Mouse (Mus musculus) brown adipose tissue, adult 24 weeks (tissue): Measurements from ENCODE around the gene Rho. TPM values are rescaled to one million over a fixed set of nuclear protein-coding genes. Genes with fewer than 3 reads are reported as not detected.
A peak's percentile ranks its signal among the peaks of the same experiment; 100 is the strongest.

ENCODE experiments used
- H3K27ac ChIP-seq: fragments of 200-500 bp; replicated peaks from 2 replicates; pipeline ENCODE4 v1.5.1; 2012; ENCODE audit warnings: low read depth, mild to moderate bottlenecking, low read length
- H3K4me1 ChIP-seq: fragments of 200-500 bp; 2 replicates; pipeline ENCODE4 v1.6.1; 2012; ENCODE audit warnings: low read length, mixed read lengths; ENCODE audit not compliant: control insufficient read depth, insufficient read depth, insufficient read length
- H3K4me3 ChIP-seq: fragments of 200-500 bp; 2 replicates; pipeline ENCODE4 v1.5.1; 2012; ENCODE audit warnings: low read depth, mild to moderate bottlenecking, low read length, moderate library complexity; ENCODE audit not compliant: insufficient read depth
- polyA plus RNA-seq: library from polyadenylated mRNA; stranded (reverse); fragments of >200 nt; gene quantifications from 2 replicates; pipeline ENCODE4 v1.2.4, GENCODE M21; 2012; ENCODE audit not compliant: missing spikeins, insufficient read depth, insufficient read length

The Rho gene
- polyA plus RNA-seq: not detected in 2 replicates

DNA sequence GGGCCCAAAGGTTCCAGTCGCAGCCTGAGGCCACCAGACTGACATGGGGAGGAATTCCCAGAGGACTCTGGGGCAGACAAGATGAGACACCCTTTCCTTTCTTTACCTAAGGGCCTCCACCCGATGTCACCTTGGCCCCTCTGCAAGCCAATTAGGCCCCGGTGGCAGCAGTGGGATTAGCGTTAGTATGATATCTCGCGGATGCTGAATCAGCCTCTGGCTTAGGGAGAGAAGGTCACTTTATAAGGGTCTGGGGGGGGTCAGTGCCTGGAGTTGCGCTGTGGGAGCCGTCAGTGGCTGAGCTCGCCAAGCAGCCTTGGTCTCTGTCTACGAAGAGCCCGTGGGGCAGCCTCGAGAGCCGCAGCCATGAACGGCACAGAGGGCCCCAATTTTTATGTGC lies at the start of gene Rho:
TSS of gene Rho (plus strand) at position 110 of the 400 bp plus-strand sequence.
- peaks cover 5% of the 10 kb centered on the region; the same call in 1 of the 2 replicates for H3K4me1 ChIP-seq
- no peak within 1 kb of the TSS for H3K27ac ChIP-seq
- no peak within 1 kb of the TSS for H3K4me3 ChIP-seq

DNA sequence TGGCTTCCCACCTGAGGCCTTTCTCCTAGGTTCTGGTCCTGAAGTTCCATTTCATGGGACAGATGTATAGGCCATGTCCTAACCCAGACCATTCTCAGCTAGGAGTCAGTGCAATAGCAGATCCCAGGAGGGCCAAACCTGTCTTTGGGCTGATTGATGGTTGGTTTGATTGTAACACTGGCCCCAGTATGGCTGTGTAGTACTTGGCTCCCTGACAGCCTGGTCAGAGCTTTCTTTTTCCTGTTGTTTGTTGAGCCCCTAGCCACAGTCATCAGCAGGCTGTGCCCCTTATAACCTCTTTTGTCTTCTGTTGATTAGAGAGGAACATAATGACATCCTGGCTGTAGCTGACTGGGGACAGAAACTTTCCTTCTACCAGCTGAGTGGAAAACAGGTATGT lies 47.5 kb upstream of the Rho start:
- H3K27ac ChIP-seq: no peak overlapping the region; the same call in 1 of the 2 replicates
- H3K4me3 ChIP-seq: no peak overlapping the region
- H3K4me1 ChIP-seq: peaks cover 22% of the 10 kb centered on the region

DNA sequence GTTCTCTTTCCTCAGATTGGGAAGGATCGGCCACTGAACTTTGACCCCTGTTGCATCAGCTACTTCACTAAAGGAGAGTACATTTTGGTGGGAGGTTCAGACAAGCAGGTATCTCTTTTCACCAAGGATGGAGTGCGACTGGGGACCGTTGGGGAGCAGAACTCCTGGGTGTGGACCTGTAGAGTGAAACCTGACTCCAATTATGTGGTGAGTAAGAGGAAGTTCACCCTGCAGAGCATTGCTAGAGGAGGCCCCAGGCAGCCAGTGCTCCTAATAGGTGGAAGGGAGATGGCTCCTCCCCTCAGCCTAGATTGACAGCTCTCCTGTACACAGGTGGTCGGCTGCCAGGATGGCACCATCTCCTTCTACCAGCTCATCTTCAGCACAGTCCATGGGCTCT lies 44.7 kb upstream of the Rho start:
- Histone ChIP-seq H3K4me1 (peaks cover 12% of the 10 kb centered on the region), H3K4me3 (no peak overlapping the region), H3K27ac (no peak overlapping the region)

DNA sequence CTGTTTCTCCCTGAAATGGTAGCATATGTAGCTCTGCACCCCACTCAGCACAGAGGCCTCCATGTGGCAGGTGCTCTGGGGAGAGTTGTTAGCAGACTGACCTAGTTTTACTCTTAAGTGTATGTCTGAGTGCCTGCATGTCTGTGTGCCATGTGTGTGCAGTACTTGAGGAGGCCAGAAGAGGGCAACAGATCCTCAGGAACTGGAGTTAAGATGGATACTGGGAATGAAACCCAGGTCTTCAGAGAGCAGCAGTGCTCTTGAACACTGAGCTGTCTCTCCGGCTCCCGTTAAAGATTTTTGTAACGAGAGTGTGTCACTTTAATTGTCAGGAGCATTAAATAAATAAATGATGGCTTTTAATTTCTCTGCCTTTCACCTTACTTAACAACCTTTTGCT lies 43.3 kb upstream of the Rho start:
- H3K4me3 ChIP-seq: no peak overlapping the region
- H3K27ac ChIP-seq: no peak overlapping the region
- peaks cover 17% of the 10 kb centered on the region for H3K4me1 ChIP-seq

DNA sequence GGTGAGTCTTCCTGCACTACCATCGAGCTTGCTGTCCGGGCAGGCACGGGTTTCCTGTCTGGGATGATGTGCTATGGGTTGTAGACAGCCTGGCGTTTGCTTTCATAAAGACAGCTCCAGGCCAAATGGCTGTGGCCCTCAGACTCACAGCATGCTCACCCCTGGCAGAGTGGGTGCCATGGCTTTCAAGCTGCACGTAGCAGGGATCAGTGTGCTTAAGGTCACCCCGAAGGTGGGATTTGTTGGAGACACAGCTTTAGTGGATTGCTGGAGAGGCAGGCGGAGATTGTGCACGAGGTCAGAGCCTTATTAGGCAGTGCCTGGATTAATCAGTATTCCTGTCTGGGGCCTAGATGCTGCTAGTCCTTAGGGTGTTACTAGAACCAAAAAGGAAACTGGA lies 40.9 kb upstream of the Rho start:
- Histone ChIP-seq H3K4me1 (peaks cover 7% of the 10 kb centered on the region), H3K27ac (0 out of 2 replicates have a peak overlapping the region, but pooled peaks have one; percentile 21), H3K4me3 (no peak overlapping the region)

DNA sequence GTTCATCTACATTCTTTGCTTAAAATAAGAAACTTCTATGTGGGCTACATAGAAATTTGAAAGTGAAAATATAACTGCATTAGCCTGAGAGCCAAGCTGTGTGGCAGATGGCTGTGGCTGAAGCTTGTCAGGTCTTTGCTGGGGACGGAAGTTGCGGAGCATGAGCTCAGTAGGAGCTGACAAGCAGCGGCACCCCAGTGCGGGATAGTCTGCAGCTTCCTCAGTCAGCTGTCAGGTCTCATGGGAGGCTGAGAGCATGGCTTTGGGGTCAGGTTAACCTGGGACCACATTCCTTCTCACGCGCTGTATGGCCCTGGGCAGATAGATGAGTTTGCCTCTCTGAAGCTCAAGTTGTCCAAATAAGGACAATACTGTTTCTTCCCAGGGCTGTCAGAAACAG lies 40.5 kb upstream of the Rho start:
- H3K4me1 ChIP-seq: peaks cover 8% of the 10 kb centered on the region
- H3K4me3 ChIP-seq: no peak overlapping the region
- peak overlapping the region; percentile 13; the same call in 1 of the 2 replicates for H3K27ac ChIP-seq

DNA sequence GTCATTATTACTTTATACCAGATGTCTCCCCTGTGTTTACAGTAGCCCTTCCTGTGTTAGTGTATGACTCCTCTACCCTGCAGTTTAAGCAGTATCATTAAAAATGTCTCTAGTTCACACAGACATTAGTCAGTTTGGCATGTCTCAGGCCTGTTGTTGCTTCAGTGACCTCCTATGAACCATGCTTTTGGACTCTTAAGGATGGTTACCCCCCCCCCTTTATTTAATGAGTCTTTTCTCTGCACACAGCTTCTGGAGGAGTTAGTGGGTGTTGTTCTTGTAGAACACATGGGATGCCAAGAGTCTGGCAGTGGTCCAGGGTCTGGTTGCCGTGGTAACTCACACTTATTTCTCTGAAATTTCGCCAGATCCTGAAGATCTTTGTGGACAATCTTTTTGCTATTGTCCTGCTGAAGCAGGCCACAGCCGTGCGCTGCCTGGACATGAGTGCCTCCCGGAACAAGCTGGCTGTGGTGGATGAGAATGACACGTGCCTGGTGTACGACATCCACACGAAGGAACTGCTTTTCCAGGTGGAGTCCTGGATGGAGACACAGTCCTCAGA lies 40.0 kb upstream of the Rho start:
- Histone ChIP-seq H3K4me3 (no peak overlapping the region), H3K4me1 (peaks cover 11% of the 10 kb centered on the region), H3K27ac (no peak overlapping the region)

DNA sequence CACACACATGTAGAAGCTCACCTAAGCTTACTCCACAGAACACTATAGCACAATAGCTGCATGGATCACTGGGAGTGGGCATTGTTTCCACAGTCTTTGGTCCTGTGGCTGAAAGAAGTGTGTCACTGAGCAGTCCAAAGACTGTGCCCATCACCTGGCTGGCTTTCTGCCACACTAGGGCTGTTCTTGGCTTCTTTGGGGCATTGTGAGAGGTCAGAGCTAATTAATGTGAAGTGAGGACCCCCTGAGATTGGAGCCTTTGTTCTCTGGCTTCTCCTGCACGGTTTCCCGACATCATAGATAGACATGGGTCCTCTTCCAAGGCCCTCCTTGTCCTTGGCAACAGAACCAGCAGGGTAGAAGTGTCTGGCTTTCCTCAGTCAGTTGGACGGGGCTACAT lies 39.2 kb upstream of the Rho start:
- H3K4me1 ChIP-seq: peaks cover 15% of the 10 kb centered on the region
- no peak overlapping the region for H3K4me3 ChIP-seq
- no peak overlapping the region for H3K27ac ChIP-seq

DNA sequence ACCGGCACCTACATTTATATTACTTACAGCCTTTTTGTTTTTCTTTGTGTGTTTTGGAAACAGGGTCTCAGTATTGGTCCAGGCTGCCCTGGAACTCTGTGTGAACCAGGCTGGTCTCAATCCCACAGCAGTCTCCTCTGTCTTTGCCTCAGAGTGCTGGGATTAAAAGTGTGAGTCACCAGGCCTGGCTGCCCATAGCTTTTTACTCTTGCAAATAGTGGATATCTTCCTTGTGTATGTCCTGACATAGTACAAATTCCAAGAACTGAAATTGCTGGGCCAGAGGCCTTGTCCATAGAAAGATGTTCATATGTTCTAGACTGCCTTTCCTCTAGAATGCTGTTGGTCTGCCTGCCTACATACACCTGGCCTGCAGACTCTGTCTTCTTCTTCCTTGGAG lies 35.2 kb upstream of the Rho start:
- H3K27ac ChIP-seq: 0 out of 2 replicates have a peak overlapping the region, but pooled peaks have one; percentile 13
- H3K4me3 ChIP-seq: no peak overlapping the region
- peaks cover 21% of the 10 kb centered on the region for H3K4me1 ChIP-seq

DNA sequence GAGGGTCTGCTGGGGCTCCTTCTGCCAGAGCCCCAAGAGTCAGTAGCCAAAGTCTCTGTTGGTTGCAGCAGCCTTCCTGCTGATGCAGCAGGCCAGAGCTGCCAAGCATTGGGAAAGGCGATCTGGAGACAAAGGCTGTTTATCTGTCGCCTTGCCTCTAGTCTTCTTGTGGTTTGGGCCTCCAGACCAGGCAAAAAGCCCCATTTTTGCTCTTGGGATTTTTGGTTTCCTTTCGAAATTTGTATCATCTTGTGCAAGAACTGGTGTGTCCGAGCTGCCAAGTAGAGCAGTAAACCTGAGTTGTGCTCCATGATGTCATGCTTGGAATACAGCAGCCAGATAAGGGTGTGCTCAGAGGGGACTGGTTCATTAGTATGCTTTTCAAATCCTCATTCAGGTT lies 34.4 kb upstream of the Rho start:
- Histone ChIP-seq H3K27ac (peak overlapping the region; percentile 58), H3K4me3 (no peak overlapping the region), H3K4me1 (peaks cover 23% of the 10 kb centered on the region)

DNA sequence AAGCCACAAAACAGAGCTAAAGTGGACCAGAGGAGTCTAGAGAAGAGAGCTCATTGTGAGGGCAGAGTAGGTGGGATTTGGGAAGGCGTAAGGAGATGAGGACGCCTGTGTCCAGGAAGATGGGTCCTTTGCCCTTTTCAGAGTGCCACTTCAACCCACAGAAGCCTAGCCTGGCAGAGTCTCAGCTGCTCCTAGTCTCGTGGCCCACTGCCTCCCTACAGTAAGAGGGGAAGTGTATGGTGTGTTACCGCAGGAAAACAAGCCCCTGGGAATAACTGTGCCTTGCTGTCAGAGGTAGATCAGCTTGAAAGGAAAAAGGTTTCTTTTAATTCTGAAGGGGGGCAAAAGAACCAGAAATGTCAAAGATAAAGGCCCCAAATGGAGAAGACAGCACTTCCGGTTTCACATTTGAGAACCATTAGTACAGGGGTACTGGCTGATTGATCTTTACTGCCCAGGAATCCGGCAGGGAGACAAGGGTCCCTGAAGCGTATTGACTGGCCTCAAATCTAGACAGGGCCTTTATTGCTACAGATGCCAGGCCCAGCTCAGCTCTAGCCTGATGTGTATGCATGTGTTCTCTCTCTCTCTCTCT lies 33.5 kb upstream of the Rho start:
- Histone ChIP-seq H3K27ac (peak overlapping the region; percentile 18; the same call in 1 of the 2 replicates), H3K4me1 (peaks cover 23% of the 10 kb centered on the region), H3K4me3 (no peak overlapping the region)

DNA sequence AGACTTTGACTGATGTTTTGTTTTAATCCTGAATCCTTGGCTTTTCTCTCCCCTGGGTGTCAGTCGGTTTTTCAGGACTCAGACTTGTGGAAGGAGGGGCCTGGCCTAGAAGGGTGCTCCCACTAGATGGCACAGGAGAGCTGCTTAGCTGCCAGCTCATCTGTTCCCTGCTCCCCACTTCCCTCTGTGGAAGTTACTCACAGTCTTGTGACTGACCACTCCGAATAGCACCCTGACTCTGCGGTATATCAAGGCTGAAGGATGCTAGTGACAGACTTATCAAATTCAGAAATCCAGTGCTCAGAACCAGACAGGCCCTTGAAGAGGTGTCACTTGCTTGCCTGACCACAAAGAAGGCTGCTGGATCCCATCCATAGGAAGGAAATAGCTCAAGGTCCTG lies 30.5 kb upstream of the Rho start:
- H3K4me1 ChIP-seq: peaks cover 43% of the 10 kb centered on the region
- H3K27ac ChIP-seq: peak overlapping the region; percentile 94
- no peak overlapping the region for H3K4me3 ChIP-seq

DNA sequence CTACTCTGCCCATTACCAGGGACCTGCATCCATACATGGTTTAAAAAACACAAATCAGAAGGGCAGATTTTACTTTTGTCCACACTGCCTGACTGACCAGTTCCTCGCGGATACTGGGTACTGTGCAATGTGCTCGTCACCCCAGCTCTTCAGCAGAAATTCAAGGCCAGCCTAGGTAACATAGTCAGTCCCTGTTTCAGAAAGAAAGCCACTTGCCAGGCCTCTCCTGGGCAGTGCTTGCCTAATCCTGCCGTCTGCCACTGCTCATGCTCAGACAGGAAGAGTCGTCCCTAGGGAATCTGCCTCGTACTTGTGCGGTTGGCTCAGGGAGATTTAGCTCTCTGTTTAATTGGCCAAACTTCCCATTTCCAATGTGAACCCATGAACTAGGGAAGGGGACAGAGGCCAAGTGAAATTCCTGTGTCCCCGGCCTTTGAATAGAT lies 30.0 kb upstream of the Rho start:
- Histone ChIP-seq H3K4me3 (no peak overlapping the region), H3K27ac (peak overlapping the region; percentile 94), H3K4me1 (peaks cover 44% of the 10 kb centered on the region)

DNA sequence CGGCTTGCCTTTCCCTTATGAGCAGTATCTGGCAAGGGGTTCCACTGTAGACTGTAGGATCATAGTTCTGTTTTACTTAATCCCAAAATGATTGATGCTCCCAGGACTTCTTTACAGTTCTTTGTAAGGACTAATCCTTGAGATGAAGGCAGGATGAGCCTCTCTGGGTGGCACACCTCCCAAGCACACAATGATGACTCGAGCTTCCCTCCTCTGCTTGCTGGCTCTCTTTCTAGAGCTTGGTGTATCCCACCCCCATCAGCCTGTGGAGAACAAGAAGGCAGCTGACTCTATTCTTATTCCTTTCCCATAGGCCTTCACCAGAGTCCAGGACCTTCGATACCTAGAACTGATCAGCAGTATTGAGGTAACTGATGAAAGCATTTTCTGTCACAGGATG lies 29.0 kb upstream of the Rho start:
- peak overlapping the region; percentile 94 for H3K27ac ChIP-seq
- H3K4me1 ChIP-seq: peaks cover 46% of the 10 kb centered on the region
- H3K4me3 ChIP-seq: no peak overlapping the region

DNA sequence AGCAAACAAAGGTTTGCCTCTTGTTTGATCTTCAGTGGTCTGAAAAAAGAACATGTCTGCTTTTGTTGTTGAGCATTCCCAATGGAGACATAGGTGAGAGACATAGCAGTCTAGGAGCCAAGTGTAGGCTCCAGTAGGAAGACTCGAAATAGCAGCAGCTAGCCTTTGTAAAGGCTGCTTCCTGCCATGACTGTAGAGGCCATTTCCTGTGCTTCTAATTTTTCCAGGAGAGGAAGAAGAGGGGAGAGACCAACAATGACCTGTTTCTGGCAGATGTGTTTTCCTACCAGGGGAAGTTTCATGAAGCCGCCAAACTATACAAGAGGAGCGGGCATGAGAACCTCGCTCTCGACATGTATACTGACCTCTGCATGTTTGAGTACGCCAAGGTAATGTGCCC lies 26.0 kb upstream of the Rho start:
- H3K4me1 ChIP-seq: peaks cover 63% of the 10 kb centered on the region
- no peak overlapping the region for H3K4me3 ChIP-seq
- peak overlapping the region; percentile 97 for H3K27ac ChIP-seq

DNA sequence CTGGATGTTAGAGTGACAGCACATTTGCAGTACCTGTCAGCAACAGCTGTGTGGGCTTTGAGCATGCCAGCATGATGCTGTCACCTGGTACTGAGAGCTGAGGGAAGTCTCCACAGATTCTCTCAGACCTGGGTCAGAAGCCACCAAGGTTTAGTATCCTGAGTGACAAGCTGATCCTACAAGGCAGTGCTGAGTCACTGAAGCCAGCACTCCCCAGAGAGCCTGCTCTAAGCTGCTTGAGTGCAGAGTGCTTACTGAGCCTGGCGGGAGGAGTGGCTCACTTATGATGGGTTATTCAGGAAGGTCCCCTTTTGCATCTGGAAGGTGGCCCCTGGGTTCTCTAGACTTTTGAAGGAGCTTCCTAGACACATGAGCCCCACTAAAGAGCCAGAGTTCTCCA lies 25.1 kb upstream of the Rho start:
- no peak overlapping the region for H3K4me3 ChIP-seq
- H3K27ac ChIP-seq: peak overlapping the region; percentile 48
- peaks cover 66% of the 10 kb centered on the region for H3K4me1 ChIP-seq
